Mouse (Mus musculus): Measurements from ENCODE around the gene Trmt112.

Trmt112 gene

DNA sequence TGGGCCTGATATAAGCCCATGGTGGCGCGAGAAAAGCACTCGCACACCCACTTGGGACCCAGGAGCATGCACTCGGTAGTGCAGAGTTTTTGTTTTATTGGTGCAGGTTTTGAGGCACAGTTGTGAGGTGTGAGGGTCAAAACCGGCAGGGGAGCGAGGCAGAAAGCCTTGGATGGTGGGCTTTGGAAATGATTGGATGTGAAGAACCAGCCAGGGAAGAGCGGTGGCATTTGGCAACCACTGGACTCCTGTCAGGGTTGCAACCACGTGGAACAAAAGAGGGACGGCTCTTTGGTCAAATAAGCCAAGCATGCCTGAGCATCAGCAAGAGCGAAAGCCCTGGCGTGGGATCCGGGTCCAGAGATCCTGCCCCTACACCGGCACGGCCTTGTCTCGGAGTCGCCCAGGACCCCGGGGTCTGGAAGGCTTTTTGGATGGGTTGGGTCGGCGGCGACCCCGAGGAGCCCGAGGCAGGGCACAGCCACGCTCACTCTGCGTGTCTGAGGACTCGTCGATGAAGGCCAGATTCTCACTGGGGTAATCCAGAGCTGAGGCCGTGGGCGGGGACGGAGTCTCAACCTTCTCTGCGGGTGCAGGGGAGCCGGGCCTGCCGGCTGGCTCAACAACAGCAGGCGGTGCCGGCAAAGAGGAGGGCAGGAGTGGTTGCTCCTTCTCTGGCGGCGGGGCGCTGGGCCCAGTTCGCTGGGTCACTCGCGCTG lies 16.3 kb downstream of the Trmt112 start:
- DNase-seq (ENCODE audit: low spot score in 2 of 2) = no peak

DNA sequence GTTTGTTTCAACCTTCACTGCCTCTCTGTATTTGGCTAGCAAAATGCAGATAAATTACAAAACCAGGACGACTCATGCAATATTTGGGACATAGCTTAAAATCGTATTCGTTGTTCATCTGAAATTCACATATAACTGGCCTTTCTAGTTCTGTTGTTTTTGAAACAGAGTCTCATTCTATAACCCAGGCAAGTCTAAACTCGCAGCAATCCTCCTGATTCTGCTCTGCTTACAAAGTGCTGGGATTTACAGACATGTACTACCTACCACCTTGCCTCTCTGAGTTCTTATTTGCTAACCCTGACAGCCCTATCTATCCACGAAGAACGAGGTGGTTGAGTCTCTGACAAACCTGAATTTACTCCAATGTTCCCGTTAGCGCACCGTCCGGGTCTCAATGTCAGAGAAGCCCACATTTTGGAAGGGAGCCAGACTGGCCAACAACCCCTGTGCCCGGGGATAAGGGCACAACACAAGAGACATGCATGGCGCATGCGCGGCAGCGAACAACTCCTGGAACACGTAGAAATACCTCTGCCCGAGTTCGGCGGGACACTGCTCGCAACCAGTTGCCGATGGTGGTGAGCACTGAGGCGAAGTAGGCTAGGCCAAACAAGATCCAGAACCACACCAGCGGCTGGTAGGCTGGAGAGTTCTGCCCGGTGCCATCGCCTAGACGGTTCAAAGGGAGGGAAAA lies 17.2 kb downstream of the Trmt112 start:
- DNase-seq (ENCODE audit: low spot score in 2 of 2) = no peak

DNA sequence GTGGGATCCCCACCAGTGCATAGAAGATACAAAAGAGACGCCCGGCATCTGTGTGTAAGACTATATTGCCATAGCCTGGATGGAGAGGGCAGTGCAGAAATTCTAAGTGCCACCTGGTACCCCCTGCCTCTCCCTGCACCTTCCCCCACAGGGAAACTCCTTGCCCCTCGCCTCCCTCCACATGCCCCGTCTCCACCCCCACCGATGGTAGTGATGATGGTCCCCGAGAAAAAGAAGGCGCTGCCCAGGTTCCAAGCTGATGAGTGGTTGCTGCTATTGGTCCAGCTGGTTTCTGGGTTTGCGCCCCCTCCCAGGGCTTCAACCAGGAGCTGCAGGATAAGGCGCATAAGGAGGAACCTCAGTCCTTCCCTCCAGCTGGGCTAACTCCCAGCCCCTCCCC lies 18.6 kb downstream of the Trmt112 start:
- DNase-seq (ENCODE audit: low spot score in 2 of 2) = no peak

DNA sequence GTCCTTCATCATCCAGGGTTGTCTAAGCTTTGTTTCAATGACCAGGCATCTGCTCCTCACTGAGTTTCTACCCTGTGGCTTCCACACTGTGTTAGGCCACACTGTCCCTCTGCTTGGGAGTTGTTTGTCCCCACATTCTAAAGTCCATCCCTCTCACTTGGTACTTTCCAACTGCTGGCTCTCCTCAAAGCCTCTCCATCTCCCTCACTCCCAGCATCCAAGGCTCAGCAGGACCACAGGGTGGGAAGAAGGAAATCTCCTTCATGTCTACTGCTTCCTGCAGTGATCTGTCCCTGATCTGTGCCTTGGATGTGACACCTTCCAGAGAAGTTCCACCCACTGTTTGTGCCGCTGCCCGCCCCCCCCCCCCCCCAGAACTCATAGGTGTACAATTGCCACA lies 21.5 kb downstream of the Trmt112 start:
- no peak for DNase-seq (ENCODE audit: low spot score in 2 of 2)

DNA sequence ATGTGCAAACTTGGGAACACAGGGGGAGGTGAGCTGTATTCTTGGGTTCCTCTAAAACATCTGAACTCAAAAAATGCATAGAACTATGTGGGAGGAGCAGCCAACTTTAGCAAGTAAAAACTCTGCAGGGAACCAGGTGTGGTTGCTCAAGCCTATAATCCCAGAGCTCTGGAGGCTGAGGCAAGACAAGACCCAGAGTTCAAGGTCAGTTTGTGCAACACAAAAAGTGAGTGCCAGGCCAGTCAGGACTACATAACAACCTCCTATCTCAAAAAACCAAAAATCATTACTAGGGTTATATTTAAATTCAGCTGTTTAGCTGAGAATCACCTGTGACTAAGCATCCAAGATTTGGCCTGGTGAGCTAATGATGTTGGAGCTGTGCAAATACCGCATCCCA lies 22.5 kb downstream of the Trmt112 start:
- DNase-seq (ENCODE audit: low spot score in 2 of 2) = no peak

DNA sequence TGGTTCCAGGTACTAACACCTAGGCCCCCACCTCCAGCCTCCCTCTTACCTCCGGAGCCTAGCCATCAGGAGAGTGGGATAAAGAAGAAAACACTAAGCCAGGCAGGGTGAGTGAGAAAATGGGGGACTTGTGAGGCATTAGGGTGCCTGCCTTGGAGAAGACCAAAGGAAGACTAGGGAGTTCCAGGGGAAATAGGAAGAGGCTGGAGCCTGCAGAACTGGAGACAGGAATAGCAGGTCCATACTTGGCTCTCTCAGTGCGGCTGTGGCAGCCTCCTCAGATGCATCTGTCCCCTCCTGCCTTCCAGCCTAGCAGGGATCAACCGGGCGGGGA lies 23.6 kb downstream of the Trmt112 start:
- no peak for DNase-seq (ENCODE audit: low spot score in 2 of 2)

DNA sequence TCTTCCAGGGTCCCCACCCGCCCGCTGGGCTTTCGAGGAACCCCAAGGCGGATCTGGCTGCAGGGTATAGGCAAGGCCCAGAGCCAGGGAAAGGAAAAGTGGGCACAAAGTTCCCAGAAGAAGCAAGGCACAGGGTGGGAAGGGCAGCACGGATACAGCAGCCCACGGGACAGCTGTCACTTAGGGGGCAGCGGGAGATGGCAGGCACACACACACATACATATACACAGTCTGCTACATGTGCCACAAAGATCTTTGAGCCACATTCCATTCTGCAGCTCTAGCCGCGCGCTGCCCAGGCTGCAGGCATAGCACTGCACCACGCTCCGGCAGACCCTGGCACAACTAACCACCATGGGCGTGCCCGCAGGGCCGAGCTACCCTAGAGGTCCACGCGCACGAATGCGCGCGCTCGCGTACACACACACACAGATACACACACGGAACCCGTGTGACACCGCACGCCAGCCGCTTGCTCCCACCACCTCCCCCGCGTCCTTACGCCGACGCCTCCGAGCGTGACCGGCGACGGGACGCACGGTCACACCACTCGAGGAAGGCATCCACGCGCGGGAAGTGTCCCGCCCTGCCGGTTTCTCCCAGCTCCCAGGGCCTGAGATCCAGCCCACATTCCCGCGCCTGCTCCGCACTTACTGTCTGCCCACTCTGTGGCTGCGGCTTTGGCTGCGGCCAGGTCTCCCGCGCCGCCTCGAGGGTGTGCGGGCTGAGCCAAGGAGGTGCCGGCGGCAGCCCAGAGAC lies 24.1 kb downstream of the Trmt112 start:
- no peak for DNase-seq (ENCODE audit: low spot score in 2 of 2)

DNA sequence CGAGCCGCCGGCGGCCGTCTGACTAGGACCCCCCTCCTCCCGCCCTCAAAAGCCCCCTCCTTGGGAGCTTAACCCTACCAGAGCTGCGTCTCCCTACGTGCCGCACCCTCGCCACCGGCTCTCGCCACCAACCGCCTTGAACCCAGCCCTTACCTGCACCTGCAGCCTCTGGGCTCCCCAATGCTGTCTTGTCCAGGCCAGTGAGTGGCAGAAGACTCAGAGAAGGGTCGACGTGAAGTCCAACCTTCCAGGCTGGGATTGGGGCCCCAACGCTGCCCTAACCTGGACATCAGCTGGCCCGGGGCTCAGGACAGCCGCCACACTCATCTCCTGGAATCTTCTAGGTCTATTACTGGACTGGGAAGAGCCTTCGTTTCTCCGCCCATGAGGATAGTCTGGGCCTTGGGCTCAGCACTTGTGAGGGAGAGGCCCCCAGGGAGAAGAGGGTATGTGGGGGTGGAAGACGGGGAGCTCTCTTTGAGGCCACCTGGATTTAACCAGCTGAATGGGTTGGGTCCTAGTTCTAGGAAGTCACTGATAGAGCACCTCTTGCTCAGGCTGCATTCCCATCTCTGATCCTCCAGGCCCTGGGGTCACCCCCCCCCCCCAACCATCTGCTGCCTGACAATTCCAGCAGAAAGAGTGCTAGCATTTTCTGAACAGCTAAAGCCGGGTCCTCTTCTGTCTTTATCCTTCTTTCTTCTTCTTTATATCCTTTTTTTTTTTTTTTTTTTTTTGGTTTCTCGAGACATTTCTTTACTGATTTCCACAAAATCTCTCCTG lies 24.9 kb downstream of the Trmt112 start, which contains the start of gene Kcnk4:
Gene Kcnk4, minus strand, starts transcription at position 321 of the 783 bp plus-strand sequence.
- DNase-seq (ENCODE audit: low spot score in 2 of 2) = no peak

DNA sequence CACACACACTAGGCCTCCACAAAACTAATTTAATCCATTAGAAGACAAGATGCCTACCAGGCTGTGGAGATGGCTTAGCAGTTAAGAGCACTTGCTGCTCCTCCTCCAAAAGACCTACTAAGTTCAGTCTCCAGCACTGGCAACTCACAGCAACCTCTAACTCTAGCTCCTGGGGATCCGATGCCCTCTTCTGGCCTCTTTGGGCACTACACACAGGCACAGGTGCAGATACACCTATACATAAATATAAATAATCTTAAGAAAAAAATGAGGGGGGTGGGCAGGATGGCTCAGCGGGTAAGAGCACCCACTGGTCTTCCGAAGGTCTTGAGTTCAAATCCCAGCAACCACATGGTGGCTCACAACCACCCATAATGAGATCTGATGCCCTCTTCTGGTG lies 26.8 kb downstream of the Trmt112 start:
- DNase-seq (ENCODE audit: low spot score in 2 of 2) = no peak

DNA sequence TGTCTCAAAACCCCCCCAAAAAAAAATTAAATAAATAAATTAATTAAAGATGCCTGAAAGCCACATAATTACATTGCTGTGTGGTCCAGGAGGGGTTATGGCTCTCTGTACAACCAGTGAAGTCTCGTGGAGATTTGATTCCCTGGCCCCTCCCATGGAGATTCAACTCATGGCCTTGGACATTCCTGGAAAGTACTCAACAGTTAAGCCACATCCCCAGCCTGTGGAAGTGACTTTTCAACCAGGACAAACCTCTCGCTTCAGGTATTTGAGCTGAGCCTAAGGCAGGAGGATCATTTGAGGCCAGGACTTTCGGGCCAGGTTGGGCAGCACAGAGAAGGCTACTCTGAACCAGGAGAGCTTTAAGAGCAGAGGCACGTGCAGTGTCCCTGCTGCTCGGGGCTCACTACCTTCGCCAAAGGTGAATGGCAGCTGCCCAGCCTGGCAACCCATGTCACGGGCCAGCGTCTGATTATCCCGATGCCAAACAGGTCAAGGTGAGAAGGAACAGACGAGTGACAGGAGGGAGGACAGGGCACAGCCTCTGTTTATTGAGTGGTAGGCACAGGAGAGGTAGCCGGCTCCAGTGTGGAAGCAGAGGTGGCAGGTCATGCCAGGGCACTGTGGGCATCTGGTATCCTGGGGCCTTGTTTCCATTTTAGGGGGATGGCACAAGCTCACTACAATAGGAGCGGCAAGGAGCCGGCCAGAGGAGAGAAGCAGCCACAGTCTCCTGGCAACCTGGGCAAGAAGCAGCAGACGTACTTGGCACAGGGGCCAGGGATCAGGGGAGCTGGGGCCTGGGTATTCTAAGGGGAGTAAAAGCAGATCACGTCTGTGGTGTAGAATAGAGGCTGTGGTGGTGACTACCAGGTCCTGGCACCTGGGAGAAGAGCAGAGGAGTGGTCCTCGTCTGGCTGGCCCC lies 28.3 kb downstream of the Trmt112 start:
- DNase-seq (ENCODE audit: low spot score in 2 of 2) = no peak

DNA sequence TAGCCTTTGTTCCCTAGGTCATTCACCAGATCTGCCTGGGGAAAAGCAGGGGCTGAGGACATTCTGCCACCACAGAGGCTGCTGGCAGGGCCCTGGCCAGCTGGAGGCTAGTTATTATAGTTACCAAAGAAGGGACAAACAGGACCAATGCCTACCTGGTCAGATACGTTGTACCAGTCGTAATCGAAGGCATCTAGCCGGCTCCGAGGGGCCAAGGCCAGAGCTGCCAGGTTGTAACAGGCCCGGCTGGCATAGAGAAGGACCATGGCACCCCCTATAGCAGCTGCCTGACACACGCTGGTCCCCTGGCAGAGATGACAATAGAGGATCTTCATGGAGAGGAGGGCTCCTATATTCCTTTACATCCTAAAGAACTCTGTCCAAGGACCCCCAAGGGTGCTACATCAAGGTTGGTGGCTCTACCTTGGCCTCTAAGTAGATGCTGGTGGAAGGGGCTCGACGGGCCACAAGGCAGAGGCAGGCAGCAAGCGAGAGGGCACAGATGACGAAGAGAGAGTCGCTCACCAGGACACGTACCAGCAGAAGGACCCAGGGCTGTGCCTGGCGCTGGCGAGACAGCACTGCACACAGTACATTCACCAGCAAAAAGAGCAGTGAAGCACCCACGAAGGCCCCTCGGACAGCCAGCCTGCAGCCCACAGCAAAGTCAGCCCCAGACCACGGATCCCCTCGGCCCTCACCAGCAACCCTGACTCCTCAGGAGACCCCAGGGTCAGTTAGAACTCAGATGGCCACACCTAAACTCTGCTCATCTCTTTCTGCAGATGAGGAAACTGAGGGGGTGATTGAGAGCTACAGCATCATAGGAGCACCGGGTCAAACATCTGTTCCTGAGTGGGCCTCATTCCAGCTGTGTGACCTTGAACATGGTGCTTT lies 29.9 kb downstream of the Trmt112 start:
- no peak for DNase-seq (ENCODE audit: low spot score in 2 of 2)

DNA sequence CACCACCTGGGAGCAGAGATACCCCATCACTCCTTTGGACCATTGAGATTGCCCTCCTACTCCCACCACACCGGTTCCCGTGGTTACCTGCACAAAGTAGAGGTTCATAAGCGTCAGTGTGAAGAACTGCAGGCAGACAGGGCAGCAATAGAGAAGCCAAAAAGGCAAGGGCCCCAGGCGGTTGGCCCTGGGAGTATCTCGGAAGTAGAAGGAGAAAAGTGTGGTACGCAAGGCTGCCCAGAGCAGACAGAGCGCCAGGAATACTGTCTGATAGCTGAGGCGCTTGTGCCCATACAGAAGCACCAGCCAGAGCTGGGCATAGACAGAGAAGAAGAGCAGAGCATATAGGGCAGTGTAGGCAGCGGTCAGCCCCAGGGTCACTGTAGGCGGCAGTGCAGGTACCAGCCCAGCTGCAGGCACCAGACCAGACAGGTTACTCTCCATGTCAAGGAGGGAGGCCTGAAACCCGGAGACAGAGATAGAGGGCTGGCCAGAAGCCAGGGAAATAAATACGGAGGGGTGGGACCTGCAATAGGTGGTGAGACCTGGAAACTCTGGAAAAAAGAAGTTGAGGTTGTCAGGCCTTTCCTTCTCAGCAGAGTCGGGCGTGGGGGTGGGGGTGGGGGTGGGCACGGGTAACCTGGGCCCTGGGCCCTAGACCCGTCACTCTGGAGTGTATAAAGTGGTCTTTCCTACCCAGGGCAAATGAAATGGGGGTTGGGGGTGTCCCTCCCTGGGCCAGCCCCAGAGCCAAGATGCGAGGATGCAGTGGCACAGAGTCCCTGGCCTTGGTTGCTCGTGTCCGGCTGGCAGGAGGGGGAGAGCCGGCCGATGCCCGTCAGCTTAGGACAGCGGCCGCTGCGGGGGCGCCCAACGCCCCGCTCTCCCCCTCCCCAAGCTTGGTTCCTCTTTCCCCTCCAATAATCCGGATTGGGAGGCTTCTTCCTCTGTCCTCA lies 31.2 kb downstream of the Trmt112 start:
- peak in 1 of 2 experiments; percentile 58 for DNase-seq (ENCODE audit: low spot score in 2 of 2)

DNA sequence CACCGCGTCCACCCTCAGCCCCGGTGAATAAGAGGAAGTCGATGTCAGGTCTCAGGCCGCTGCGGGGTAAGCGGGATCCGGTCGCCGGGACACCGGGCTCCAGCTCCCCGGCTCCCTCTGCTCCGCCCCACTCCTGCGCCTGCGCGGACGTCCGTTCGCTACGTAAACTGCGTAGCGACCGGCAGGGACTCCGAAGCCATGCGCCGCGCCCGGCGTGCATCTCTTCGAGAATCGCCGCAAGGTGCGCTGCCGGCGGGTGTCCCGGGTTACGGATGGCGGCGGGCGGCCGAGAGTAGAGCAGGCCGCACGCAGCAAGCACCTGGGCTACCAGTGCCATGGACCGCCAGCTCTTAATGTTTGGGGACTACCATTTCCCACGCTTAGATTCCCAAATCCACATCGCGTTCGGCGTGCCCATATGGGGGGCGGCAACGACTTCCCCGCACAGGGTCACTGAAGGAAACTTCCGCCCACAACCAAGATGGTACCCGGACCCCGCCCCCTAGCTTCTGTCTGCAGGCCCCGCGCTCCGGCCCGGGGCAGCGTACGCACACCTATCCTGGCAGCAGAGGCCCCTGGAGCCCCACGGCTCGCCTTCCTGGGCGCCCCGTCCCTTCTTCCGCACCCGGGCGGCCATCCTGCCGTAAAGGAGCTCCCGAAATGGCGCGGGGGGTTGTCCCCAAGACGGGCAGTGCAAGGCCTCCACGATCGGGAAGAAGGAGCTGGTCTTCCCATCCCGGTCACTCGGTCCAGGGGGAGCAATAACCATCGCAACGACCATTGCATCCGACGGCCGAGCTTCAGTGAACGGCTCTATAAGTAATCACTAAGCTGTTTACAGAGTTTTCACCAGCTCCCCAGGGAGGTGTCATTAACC lies 32.1 kb downstream of the Trmt112 start, which contains the start of gene Bad:
Gene Bad, plus strand, starts transcription at position 490 of the 877 bp plus-strand sequence.
- peak; percentile 92 to 96 for DNase-seq (ENCODE audit: low spot score in 2 of 2)

DNA sequence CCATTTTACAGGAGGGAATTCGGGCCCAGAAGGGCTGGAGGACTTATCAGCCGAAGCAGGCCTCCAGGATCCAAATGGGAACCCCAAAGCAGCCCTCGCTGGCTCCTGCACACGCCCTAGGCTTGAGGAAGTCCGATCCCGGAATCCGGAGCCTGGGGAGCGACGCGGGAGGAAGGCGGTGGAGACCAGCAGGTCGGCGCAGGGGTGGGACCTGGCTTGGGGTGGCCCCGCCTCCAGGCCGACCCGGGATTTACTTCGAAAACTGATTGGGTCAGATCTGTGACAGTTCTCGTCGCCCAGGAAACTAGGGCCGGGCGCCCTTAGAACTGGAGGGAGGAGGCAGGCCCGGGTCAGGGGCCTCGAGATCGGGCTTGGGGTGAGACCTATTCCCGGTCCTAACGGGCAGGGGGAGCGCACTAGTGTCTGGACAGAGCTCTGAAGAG lies 32.8 kb downstream of the Trmt112 start, which contains the start of gene Gpr137:
Gene Gpr137, minus strand, starts transcription at position 232 of the 443 bp plus-strand sequence.
- peak; percentile 94 to 95 for DNase-seq (ENCODE audit: low spot score in 2 of 2)

DNA sequence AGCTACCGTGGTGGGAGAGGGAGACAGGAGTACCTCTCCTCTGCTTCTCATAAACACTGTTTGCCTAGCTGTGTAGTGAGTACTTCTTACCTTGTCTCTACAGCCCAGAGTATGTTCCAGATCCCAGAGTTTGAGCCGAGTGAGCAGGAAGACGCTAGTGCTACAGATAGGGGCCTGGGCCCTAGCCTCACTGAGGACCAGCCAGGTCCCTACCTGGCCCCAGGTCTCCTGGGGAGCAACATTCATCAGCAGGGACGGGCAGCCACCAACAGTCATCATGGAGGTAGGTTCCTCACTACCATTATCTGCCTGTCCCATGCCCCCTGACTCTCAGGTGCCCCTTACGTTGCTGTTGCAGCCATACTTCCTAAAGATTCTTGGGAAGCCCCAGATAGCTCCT lies 33.3 kb downstream of the Trmt112 start:
- peak in 1 of 2 experiments; percentile 55 for DNase-seq (ENCODE audit: low spot score in 2 of 2)

DNA sequence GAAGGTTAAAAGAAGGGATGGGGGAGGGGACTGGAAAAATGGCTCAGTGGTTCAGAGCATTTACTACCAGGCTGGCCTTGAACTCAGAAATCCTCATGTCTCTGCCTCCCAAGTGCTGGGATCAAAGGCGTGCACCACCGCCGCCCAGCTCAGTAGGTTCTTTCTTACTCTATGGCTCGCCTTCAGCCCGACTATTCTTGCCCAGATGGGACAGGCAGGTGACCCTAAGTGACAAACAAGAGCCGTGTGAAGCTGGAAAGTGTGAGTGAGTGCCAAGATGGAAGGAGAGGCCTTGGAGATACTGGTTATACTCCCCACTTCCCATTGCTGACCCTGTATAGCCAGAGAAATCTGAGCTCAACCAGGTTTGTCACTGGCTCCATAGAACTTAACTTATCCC lies 34.2 kb downstream of the Trmt112 start:
- DNase-seq (ENCODE audit: low spot score in 2 of 2) = no peak

DNA sequence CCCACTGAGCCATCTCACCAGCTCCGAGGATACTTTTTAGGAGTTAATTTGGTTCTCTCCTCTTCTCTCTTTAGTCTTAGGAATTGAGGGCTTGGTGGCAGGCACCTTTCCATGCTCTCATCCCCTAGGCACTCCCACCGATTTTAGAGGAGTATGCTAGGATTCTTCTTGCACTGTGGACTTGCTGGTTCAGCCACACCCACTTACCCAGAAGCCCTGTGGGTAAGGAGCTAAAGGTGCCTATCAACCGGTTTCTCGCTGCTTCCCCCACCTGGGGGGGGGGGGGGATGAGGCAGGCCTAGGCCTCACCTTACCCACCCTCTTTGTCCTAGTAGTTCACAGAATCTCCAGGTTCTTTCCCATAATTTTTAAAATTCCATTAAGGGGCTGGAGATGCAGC lies 38.2 kb downstream of the Trmt112 start:
- DNase-seq (ENCODE audit: low spot score in 2 of 2) = no peak
